Mouse (Mus musculus) adrenal gland, adult 2 months (tissue): ENCODE measurements at regions not wholly inside any gene's neighbourhood (a gene's known extent, or its start where the extent isn't known, plus 50 kb on each side); places are given as distances from the start of the nearest gene placed in this dataset.
A peak's percentile ranks its signal among the peaks of the same experiment; 100 is the strongest.

Experiments used
- DNase-seq: peaks from one replicate; pipeline ENCODE4 v3.0.0; 2021

GRCm38 (mm10) chr8:25389947-25390346 lies 565.8 kb upstream of the Adam5 start:
- no peak for DNase-seq

DNA sequence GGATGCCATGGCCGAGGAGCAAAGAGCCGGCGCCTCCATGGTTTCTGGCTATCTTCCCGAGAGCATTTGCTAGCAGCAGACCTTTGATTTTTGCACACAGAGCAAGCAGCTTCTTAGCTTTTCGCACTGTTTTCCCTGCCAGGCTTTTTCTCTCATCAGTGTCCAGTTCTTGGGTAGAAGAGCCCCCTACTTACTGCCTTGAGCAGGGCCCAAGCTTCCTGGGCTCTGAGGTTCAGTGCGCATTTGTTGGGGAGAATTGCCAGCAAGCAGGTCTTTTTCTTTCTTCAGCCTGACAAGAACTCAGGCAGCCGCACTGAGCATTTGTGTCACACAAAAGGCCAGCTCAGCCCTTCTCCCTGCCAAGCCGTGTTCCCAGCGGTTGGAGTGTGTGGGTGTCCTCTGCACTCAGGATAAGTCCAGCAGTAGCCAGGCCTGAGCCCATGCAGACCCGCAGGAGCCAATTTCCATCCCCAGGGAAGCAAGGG lies 565.2 kb upstream of the Adam5 start:
- DNase-seq = peak; percentile 8

DNA sequence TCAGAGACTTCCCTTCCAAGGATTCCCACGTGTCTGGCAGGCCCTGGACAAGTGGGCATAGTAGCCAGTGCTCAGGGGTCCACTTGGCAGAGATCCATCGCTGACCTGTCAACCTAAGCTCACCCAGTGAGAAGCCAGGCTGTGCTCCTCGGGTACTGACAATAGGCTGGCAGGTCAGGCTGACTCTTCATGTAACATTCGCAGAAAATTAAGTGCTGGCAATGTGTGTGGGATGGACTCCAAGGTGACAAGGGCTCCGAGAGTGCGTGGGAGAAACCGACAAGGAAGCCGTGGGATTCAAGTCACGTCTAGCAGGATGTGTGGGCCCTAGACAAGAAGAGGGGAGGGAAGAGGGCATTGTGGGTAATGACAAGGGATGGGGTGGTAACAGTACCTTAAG lies 564.6 kb upstream of the Adam5 start:
- DNase-seq = no peak

- DNase-seq = no peak
Measured at GRCm38 (mm10) chr8:25385186-25385585, 561.0 kb upstream of the Adam5 start.

DNA sequence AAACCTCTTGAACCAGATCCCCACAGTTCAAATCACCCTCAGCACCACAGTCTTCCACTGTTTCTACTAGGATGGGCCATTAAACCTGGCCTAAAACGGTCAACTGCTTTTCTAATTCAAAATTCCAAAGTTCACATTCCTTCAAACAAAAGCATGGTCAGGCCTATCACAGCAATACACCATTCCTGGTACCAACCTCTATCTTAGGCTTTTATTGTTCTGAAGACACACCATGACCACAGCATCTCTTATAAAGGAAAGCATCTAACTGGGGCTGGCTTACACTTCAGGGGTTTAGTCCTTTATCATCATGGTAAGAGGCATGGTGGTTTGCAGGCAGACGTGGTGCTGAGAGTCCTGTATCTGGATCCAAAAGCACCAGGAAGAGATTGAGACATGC lies 560.4 kb upstream of the Adam5 start:
- DNase-seq = no peak

GRCm38 (mm10) chr8:25373276-25373675 lies 549.1 kb upstream of the Adam5 start:
- DNase-seq = peak; percentile 13

- no peak for DNase-seq
Measured at GRCm38 (mm10) chr8:25370947-25371346, 546.8 kb upstream of the Adam5 start.

DNA sequence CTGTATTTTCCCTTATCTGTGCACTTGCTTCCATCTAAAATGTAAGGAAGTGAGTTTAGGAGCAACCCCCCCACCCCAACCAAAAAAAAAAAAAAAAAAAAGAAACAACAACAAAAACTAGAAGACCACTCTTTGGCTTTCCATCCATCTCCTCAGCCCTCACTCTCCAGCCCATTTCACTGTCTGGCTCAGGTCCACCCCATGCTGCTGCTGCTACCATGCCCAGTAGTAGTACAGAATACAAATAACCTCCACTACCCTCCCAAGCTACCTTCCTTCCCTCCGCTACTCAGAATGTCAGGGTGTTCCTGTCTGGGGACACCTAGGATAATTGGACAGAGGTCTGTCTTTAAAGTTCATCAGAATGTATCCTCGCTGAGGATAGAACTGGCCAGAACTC lies 545.2 kb upstream of the Adam5 start:
- no peak for DNase-seq

DNA sequence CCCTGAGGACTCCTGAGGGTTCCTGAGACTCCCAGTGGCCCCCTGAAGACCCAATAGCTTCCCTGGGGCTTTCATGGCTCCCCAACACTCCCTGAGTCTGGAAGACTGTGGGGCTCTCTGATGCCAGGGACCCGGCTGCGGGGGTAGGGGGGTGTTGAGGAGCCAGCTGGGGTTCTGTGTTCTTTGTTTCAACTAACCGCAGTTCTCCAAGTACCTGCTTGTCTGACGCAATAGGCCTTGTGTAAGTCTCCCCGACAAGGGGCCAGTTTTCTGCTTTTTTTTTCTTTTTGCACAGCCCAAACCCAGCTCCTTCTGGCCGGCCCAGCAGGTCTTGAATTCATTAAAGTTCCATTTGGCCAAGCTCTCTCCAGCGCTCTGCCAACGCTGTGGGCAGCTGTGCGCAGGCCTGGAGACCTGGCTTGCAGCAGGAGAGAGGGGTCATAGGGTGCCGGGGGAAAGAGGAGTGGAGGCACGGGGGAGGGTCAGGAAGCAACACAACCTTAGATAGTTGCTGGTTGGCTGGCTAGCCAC lies 544.5 kb upstream of the Adam5 start:
- DNase-seq = peak; percentile 35

DNA sequence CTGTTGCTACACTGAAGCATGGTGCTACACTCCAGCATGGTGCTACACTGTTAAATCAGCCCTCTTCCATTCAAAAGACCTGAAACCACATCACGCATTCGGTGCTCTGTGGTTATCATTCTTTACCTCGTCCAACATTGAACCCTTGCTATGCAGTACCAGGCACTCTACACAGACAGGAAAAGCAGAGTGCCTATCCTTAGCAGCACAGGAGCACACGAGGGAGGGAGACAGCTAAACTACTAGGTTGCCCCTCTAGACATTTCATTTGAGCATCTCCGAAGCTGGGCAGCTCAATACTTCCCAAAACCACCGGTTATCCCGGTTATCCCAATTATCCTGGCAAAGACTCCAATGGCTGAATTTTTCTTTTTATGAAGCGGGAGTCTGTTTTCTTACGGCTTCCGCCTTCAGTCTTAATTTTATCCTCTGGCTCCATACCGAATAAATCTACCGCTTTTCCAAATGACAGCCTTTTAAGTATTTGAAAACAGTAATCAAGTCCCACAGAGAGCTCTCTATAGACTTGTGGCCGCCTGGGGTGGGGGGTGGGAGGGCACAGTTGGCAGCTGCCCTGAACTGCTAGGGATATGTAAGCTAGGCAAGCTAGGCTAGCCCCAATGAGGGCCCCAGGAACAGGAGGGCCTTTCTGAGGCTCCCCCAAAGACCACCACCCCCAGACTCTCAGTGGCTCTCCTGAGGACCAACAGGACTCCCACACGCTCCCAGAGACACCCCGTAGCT lies 543.8 kb upstream of the Adam5 start:
- no peak for DNase-seq

- DNase-seq = no peak
Measured at GRCm38 (mm10) chr8:25366181-25366580, 542.0 kb upstream of the Adam5 start.

- DNase-seq = no peak
Measured at GRCm38 (mm10) chr8:25362656-25363055, 538.5 kb upstream of the Adam5 start.

- no peak for DNase-seq
Measured at GRCm38 (mm10) chr8:25362146-25362545, 538.0 kb upstream of the Adam5 start.

GRCm38 (mm10) chr8:25361420-25361819 lies 537.3 kb upstream of the Adam5 start:
- no peak for DNase-seq

DNA sequence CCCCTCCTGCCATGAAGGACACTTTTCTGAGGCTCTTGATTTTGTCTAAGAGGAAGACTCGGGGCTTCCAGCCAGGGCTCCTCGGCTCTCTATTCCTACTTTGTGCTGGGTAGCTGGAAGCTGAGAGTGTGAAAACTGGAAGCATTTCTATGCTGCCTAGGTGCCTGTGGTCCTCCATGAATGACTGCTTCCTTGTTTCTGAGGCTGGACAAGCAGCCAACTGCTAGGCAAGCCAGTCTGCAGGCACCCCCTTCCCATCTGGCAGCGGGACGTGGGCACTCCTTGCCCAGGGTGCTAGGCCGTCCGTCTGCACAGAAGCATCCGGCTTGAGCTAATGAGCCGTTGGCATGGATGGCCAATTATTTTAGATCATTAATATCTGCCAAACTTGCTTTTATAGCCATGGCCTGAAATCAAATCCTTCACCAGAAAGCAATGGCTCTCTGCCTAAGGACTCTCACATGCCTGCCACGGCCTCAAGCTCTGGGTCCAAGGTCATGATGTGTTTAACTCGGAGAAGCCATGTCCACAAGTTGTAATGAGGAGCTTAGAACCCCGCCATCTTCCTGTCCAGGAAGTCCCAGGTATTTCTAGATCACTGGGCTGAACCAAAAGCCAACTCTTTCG lies 534.5 kb upstream of the Adam5 start:
- no peak for DNase-seq

DNA sequence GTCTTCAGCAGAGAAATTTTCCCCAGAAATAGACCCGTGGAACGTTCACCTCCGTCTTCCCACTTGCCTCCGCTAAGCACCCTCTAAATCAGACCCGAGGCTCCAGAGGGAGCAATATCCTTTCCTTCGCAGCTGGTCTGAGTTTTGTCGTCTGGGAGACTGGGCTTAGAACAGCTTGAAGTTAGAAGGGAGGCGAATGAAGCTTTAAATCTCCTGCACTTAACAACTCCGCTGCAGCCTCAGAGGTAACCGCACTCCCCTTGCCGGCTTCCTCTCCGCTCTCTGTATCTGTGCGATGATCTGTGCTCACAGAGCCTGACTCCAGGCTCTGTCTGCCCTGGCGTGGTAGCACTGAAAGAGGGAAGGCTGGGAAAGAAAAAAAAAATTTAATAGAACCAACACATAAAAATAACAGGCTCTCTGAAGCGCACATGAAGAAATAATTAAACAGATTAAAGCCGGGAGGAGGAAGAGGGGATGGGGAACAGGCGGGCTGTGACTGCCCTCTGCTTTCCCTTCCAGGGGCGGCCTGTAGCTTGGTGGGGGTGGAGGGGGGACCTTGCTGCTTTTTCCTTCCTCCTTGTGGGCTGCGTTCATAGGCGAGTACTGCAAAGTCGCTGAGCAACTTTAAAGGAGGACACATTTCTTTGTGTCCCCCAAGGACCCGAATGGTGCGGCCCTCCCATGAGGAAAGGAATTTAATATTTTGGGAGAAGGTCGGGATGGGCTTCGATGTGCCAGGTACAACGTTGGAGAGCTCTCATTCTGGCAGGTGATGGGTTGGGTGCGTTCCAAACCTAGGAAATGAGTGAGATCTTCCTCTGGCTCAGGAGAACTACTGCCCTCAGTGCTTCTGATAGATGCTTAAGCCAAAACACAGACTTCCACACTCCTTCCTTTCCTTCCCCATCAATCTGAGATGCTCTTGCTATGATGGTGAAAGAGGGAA lies 529.9 kb upstream of the Adam5 start:
- DNase-seq = no peak

- DNase-seq = no peak
Measured at GRCm38 (mm10) chr8:25353405-25353804, 529.2 kb upstream of the Adam5 start.

DNA sequence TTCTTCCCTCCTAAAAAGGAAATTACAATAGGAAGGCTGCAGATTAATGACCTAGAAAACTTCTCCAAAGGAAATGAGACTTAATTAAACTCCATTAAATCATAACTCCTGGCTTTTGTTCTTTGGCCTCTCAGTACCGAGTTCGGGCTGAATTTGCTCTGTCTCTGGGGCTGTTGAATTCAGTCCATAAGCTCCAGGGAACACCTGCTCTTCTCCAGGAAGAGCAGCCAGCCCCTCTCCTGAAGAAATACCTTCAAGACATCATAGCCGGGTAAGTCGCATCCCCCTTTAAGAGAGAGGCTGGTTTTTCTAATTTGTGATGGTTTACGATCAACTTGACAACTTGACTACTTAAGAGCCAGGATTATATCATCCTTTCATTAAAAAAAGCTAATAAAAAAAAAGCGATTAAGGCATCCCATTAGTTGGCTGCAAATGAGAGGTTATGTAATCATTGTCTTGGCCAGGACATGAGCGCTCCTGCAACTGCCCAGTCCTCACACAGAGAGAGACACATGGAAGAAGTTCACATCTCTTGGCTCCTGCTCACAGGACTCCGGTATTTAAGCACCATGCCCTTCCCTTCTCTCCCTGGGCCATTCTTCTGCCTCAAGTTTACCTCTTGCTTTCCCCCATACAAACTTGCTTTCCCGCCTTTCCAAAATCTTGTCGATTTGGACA lies 524.0 kb upstream of the Adam5 start:
- DNase-seq = no peak

GRCm38 (mm10) chr8:25343160-25343602 lies 519.0 kb upstream of the Adam5 start:
- DNase-seq = no peak

DNA sequence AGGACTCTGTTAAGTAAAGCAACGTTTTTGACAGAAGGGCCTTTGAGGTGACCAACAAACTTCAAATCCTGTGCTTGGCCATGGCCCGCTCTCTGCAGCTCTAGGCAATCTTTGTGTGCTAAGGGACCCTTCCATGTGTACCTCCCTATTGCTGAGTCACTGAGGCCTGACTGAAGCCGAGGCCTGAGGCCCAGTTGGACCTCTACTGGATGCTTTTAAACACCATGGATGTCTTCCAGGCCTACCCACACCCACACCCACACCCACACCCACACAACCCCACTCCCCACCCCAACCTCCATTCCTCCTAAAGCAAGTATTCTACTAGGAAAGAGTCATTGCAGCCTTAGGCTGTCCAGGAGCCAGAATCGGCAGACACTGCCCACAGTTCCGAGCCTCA lies 518.3 kb upstream of the Adam5 start:
- DNase-seq = no peak

DNA sequence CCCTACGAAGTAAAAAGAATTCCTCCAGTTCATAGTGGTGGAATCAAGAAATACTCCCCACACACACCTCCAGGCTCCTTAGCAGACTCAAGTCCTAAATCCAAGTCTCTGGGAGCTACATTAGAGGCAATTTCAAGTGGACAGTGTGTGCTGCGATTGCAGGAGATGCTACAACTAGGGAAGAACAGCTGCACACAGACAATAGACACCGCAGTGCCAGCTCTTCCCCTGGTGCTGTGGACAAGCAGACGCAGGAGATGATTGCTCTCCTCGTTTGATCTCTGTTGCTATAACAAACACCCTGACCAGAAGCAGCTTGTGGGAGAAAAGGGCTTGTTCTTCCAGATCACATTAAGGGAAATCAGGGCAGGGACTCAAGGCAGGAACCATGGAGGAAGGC lies 517.1 kb upstream of the Adam5 start:
- no peak for DNase-seq

- no peak for DNase-seq
Measured at GRCm38 (mm10) chr8:25340729-25341128, 516.6 kb upstream of the Adam5 start.
